Mouse (Mus musculus): ENCODE measurements around the gene Cfap299. TPM values are rescaled to one million over a fixed set of nuclear protein-coding genes. Genes with fewer than 3 reads are reported as not detected.

The Cfap299 gene
- polyA plus RNA-seq, 1 experiment from 2014 or later: 6.1 TPM

DNA sequence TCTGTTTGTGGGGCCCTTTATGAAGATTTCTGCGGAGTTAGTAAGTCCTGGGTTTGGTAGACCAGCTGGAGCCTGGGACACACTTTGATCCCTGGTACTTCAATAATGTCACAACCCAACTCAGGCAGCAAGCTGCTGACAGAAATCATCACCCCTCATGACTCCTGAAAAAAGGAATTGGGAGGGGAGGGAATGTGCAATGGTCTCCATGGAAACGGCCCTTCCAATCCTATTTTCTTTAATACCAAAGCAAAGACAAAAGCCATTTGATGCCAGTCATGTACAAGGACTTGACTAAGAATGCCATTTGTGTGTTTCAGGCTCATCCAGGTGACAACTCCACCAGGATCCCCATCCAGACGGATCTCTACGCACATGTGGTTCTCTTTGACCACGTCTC is 472.4 kb downstream of the Cfap299 start:
- H3K27me3 ChIP-seq (ENCODE audit: control insufficient read depth, insufficient read depth, low read depth, low read length): no peaks in the 10 kb centered on the region
- no peak overlapping the region for H3K9ac ChIP-seq (ENCODE audit: low read length)
- no peak for ATAC-seq (ENCODE audit: low read depth)
- H3K4me2 ChIP-seq (ENCODE audit: low read depth, low read length): no peak overlapping the region
- no peaks in the 10 kb centered on the region for H3K9me3 ChIP-seq (ENCODE audit: control insufficient read depth, low read length)
- H3K4me3 ChIP-seq (ENCODE audit: low read length): no peak overlapping the region
- H3K36me3 ChIP-seq (ENCODE audit: control insufficient read depth, insufficient read depth, low read length): no peaks in the 10 kb centered on the region
- no peaks in the 10 kb centered on the region for H3K4me1 ChIP-seq (replicated peaks; ENCODE audit: control insufficient read depth, insufficient read depth, low read length)
- WGBS: 74% methylated on average over 5 of the region's 5 CpGs
- H3K27ac ChIP-seq (ENCODE audit: low read length): no peak overlapping the region

DNA sequence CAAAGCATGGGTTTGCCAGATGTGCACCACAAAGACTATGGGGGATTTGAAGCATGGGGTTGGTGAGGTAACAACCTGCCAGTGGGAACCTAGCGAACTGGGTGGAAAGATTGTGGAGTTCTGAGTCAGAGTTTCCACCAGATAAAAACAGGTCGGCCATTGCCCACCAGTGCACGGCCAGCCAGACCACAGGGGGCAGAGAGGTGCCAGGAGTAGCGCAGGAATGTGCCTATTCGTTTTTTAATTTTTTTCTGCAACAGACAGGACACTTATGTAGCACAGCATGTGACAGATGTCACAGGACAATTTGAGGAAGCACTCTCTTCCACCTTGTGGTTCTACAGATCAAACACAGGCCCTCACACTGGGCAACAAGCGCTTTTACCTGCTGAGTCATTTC is 475.7 kb downstream of the Cfap299 start:
- Histone ChIP-seq H3K4me1 (replicated peaks; ENCODE audit: control insufficient read depth, insufficient read depth, low read length) (no peaks in the 10 kb centered on the region), H3K9me3 (ENCODE audit: control insufficient read depth, low read length) (no peaks in the 10 kb centered on the region), H3K27ac (ENCODE audit: low read length) (no peak overlapping the region), H3K27me3 (ENCODE audit: control insufficient read depth, insufficient read depth, low read depth, low read length) (no peaks in the 10 kb centered on the region), H3K9ac (ENCODE audit: low read length) (no peak overlapping the region), H3K36me3 (ENCODE audit: control insufficient read depth, insufficient read depth, low read length) (no peaks in the 10 kb centered on the region), H3K4me3 (ENCODE audit: low read length) (no peak overlapping the region), H3K4me2 (ENCODE audit: low read depth, low read length) (no peak overlapping the region)
- 76% methylated on average over 6 of the region's 6 CpGs for WGBS
- no peak for ATAC-seq (ENCODE audit: low read depth)

DNA sequence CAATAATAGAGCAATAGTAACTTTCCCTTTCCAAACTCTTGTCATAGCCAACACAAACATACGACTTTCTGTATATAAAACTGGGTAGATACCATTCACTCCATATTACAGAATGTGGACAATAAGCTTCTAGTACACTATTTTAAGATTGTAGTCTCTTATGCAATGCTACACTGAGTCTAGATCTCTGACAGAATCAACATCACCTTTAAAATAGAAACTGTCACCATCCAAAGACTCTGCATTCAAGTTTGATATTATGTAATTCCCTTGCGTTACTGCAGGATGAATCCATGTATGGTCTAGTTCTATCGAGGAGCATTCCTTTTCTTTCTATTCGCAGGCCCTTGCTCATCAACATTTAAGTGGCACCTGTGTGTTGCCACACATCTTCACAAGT is 477.4 kb downstream of the Cfap299 start:
- Histone ChIP-seq H3K27me3 (ENCODE audit: control insufficient read depth, insufficient read depth, low read depth, low read length) (no peaks in the 10 kb centered on the region), H3K4me1 (replicated peaks; ENCODE audit: control insufficient read depth, insufficient read depth, low read length) (no peaks in the 10 kb centered on the region), H3K27ac (ENCODE audit: low read length) (no peak overlapping the region), H3K4me3 (ENCODE audit: low read length) (no peak overlapping the region), H3K9me3 (ENCODE audit: control insufficient read depth, low read length) (no peaks in the 10 kb centered on the region), H3K36me3 (ENCODE audit: control insufficient read depth, insufficient read depth, low read length) (no peaks in the 10 kb centered on the region), H3K9ac (ENCODE audit: low read length) (no peak overlapping the region), H3K4me2 (ENCODE audit: low read depth, low read length) (no peak overlapping the region)
- peak; percentile 31; the same call in 1 of the 2 replicates for ATAC-seq (ENCODE audit: low read depth)
- WGBS: 86% methylated on average over 4 of the region's 4 CpGs

DNA sequence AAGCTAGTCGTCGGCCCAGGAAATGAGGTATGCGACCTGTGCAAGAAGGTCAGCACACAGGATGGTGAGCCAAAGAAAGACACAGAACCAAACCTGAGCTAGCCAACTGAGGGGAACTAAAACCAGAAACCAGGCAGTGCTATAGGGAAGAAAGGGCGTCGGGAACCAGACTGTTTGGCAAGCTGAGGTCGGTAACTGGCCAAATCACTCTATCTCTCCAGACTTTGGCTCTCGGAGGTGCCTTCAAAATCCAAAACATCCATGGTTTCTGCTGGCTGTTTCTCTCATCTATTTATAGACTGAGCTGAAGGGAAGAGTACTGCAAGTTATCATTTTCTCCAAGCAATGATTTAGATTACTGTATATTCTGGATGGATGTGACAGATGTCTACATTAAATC is 477.9 kb downstream of the Cfap299 start:
- Histone ChIP-seq H3K4me2 (ENCODE audit: low read depth, low read length) (no peak overlapping the region), H3K36me3 (ENCODE audit: control insufficient read depth, insufficient read depth, low read length) (no peaks in the 10 kb centered on the region), H3K27me3 (ENCODE audit: control insufficient read depth, insufficient read depth, low read depth, low read length) (no peaks in the 10 kb centered on the region), H3K9me3 (ENCODE audit: control insufficient read depth, low read length) (no peaks in the 10 kb centered on the region), H3K27ac (ENCODE audit: low read length) (no peak overlapping the region), H3K9ac (ENCODE audit: low read length) (no peak overlapping the region), H3K4me1 (replicated peaks; ENCODE audit: control insufficient read depth, insufficient read depth, low read length) (no peaks in the 10 kb centered on the region), H3K4me3 (ENCODE audit: low read length) (no peak overlapping the region)
- WGBS: 53% methylated on average over 7 of the region's 7 CpGs
- peak; percentile 79 for ATAC-seq (ENCODE audit: low read depth)

DNA sequence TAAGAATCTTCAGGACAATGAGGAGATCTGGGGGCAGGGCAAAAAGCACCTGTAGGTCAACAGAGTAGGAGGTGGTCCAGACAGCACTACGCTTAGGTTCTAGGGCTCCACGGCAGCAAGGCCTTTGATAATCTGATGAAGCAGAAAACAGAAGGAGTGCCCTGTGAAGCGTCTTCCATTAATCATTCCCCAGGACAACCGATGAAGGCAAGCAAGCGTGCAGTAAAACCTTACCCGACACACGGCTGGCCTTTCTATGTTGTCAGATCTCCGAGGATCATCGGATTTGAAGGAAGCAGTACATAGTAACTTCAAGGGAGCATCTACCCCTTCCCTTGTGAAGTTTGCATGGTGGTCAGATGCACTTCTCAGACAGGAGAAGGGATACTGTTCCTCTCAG is 478.8 kb downstream of the Cfap299 start:
- H3K4me3 ChIP-seq (ENCODE audit: low read length): no peak overlapping the region
- ATAC-seq (ENCODE audit: low read depth): no peak
- H3K9ac ChIP-seq (ENCODE audit: low read length): no peak overlapping the region
- H3K4me2 ChIP-seq (ENCODE audit: low read depth, low read length): no peak overlapping the region
- H3K36me3 ChIP-seq (ENCODE audit: control insufficient read depth, insufficient read depth, low read length): no peaks in the 10 kb centered on the region
- no peak overlapping the region for H3K27ac ChIP-seq (ENCODE audit: low read length)
- no peaks in the 10 kb centered on the region for H3K27me3 ChIP-seq (ENCODE audit: control insufficient read depth, insufficient read depth, low read depth, low read length)
- H3K4me1 ChIP-seq (replicated peaks; ENCODE audit: control insufficient read depth, insufficient read depth, low read length): no peaks in the 10 kb centered on the region
- peaks cover under 1% of the 10 kb centered on the region; the same call in 1 of the 2 replicates for H3K9me3 ChIP-seq (ENCODE audit: control insufficient read depth, low read length)
- 44% methylated on average over 9 of the region's 9 CpGs for WGBS

DNA sequence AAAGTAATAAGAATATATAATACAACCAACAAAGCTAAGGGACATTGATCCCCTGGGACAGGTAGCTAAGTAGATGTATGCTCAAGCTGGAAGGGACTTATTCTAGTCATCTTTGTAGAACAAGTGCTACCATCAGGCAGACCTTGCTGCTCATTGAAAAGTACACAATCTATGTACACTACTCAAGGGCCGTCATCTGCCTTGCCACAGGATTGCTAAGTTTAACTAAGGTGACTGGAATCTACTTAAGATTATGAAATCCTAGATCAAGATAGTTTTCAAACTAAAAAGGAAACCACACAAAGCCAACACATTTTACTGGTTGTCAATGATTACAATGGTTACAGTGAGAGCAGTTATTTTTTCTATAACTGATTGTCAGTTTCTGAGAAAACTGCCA is 483.3 kb downstream of the Cfap299 start:
- 41% methylated on average over 1 of the region's 1 CpGs for WGBS
- ATAC-seq (ENCODE audit: low read depth): peak; percentile 41; the same call in 1 of the 2 replicates
- no peak overlapping the region for H3K4me2 ChIP-seq (ENCODE audit: low read depth, low read length)

DNA sequence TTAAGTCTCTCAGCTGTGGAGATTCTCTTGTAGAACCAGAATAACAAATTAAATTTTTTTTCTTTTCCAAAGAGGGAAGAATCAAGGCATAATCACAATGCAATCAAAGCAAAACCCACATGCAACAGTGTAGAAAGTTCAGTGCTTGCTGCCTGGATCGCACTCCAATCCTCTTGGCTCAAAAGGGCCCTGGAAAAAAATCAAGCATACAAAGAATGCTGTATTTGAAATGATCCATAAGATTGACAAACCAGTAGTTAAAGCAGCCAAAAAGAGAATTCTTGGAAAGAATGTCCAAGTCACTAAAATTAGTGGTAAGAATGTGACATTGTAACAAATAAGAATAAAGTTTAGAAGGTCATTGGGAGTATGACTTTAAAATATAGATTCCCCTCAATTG is 486.2 kb downstream of the Cfap299 start:
- no peaks in the 10 kb centered on the region for H3K4me1 ChIP-seq (replicated peaks; ENCODE audit: control insufficient read depth, insufficient read depth, low read length)
- no peak overlapping the region for H3K4me3 ChIP-seq (ENCODE audit: low read length)
- ATAC-seq (ENCODE audit: low read depth): peak; percentile 75; the same call in 1 of the 2 replicates
- H3K27me3 ChIP-seq (ENCODE audit: control insufficient read depth, insufficient read depth, low read depth, low read length): no peaks in the 10 kb centered on the region
- 43% methylated on average over 1 of the region's 1 CpGs for WGBS
- no peak overlapping the region for H3K27ac ChIP-seq (ENCODE audit: low read length)
- no peak overlapping the region for H3K4me2 ChIP-seq (ENCODE audit: low read depth, low read length)
- no peaks in the 10 kb centered on the region for H3K36me3 ChIP-seq (ENCODE audit: control insufficient read depth, insufficient read depth, low read length)
- H3K9ac ChIP-seq (ENCODE audit: low read length): no peak overlapping the region
- peaks cover 2% of the 10 kb centered on the region; the same call in 1 of the 2 replicates for H3K9me3 ChIP-seq (ENCODE audit: control insufficient read depth, low read length)

More for the DNA sequence above, 483.3 kb downstream of the Cfap299 start:
- no peaks in the 10 kb centered on the region for H3K27me3 ChIP-seq (ENCODE audit: control insufficient read depth, insufficient read depth, low read depth, low read length)
- no peaks in the 10 kb centered on the region for H3K4me1 ChIP-seq (replicated peaks; ENCODE audit: control insufficient read depth, insufficient read depth, low read length)
- peaks cover 2% of the 10 kb centered on the region; the same call in 1 of the 2 replicates for H3K9me3 ChIP-seq (ENCODE audit: control insufficient read depth, low read length)
- H3K36me3 ChIP-seq (ENCODE audit: control insufficient read depth, insufficient read depth, low read length): no peaks in the 10 kb centered on the region
- no peak overlapping the region for H3K4me3 ChIP-seq (ENCODE audit: low read length)
- H3K27ac ChIP-seq (ENCODE audit: low read length): no peak overlapping the region
- no peak overlapping the region for H3K9ac ChIP-seq (ENCODE audit: low read length)

DNA sequence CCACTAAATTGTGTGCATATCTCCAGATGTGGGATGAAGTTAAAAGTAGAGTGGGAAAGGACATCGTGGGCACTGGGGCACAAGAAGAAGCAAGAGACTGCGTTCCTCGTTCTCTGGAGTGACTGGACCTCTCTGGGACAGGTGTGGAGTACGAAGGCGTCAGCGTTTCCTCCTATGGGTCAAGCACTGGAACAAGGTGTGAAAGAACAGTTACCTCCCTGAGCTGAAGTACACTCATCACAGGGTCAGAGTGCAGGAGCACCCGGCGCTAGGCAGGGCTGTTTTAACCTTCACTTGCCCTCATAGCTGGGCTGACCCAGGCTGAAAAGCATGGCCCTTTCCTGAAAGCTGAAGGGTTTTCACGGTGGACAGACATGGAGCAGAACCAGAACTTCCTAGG is 504.7 kb downstream of the Cfap299 start:
- Histone ChIP-seq H3K4me3 (ENCODE audit: low read length) (no peak overlapping the region), H3K36me3 (ENCODE audit: control insufficient read depth, insufficient read depth, low read length) (no peaks in the 10 kb centered on the region), H3K9me3 (ENCODE audit: control insufficient read depth, low read length) (no peaks in the 10 kb centered on the region), H3K27ac (ENCODE audit: low read length) (no peak overlapping the region), H3K9ac (ENCODE audit: low read length) (no peak overlapping the region), H3K4me1 (replicated peaks; ENCODE audit: control insufficient read depth, insufficient read depth, low read length) (0 out of 2 replicates have a peak, but pooled peaks cover 3% of the 10 kb centered on the region), H3K27me3 (ENCODE audit: control insufficient read depth, insufficient read depth, low read depth, low read length) (no peaks in the 10 kb centered on the region), H3K4me2 (ENCODE audit: low read depth, low read length) (no peak overlapping the region)
- ATAC-seq (ENCODE audit: low read depth): no peak
- WGBS: 58% methylated on average over 9 of the region's 9 CpGs

DNA sequence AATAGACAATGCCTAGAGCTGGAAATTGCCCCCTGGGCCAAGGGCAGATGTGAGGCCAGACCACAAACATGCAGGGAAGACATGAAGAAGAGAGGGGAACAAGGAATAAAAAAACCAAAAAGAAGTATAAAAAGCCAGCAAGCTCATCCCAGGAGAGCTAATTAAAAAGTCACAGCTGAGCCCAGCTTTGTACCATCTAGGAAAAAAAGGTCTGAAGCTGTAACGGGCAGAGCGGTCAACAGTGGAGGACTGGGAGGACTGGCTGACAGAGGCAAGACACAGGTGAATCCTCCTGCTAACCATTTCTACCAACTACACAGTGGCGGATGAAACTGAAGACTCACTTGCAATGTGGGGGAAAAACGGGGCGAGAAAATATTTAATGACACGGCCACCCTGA is 505.2 kb downstream of the Cfap299 start:
- ATAC-seq (ENCODE audit: low read depth): no peak
- no peaks in the 10 kb centered on the region for H3K27me3 ChIP-seq (ENCODE audit: control insufficient read depth, insufficient read depth, low read depth, low read length)
- WGBS: 87% methylated on average over 6 of the region's 6 CpGs
- 0 out of 2 replicates have a peak, but pooled peaks cover 3% of the 10 kb centered on the region for H3K4me1 ChIP-seq (replicated peaks; ENCODE audit: control insufficient read depth, insufficient read depth, low read length)
- no peak overlapping the region for H3K4me3 ChIP-seq (ENCODE audit: low read length)
- H3K9me3 ChIP-seq (ENCODE audit: control insufficient read depth, low read length): no peaks in the 10 kb centered on the region
- no peak overlapping the region for H3K9ac ChIP-seq (ENCODE audit: low read length)
- H3K4me2 ChIP-seq (ENCODE audit: low read depth, low read length): no peak overlapping the region
- no peak overlapping the region for H3K27ac ChIP-seq (ENCODE audit: low read length)
- H3K36me3 ChIP-seq (ENCODE audit: control insufficient read depth, insufficient read depth, low read length): no peaks in the 10 kb centered on the region
